Mouse (Mus musculus) embryonic facial prominence, embryonic 12.5 days (tissue): Measurements from ENCODE around the gene Stn1. TPM values are rescaled to one million over a fixed set of nuclear protein-coding genes. Genes with fewer than 3 reads are reported as not detected.

Source experiments
- ATAC-seq: fragments of 200-750 bp; cut with Nextera tagmentation; 2 replicates; pipeline ENCODE4 v1.8.0; 2017; ENCODE audit not compliant: insufficient number of reproducible peaks, insufficient read depth, low FRiP score, low TSS enrichment
- H3K27ac ChIP-seq: fragments of 300-500 bp; sonication (generic); 2 replicates; pipeline ENCODE4 v1.5.1; 2016; ENCODE audit warnings: mild to moderate bottlenecking
- H3K27me3 ChIP-seq: fragments of 300-500 bp; sonication (generic); 2 replicates; pipeline ENCODE4 v1.6.1; 2016; ENCODE audit warnings: mild to moderate bottlenecking, moderate library complexity
- H3K36me3 ChIP-seq: fragments of 300-500 bp; sonication (generic); 2 replicates; pipeline ENCODE4 v1.6.1; 2016; ENCODE audit warnings: mild to moderate bottlenecking
- H3K4me1 ChIP-seq: fragments of 300-500 bp; sonication (generic); 2 replicates; pipeline ENCODE4 v1.6.1; 2016
- H3K4me2 ChIP-seq: fragments of 300-500 bp; sonication (generic); replicated peaks from 2 replicates; pipeline ENCODE4 v1.6.1; 2016; ENCODE audit warnings: mild to moderate bottlenecking, moderate library complexity
- H3K4me3 ChIP-seq: fragments of 300-500 bp; sonication (generic); 2 replicates; pipeline ENCODE4 v1.5.1; 2016; ENCODE audit warnings: mild to moderate bottlenecking
- H3K9ac ChIP-seq: fragments of 300-500 bp; sonication (generic); 2 replicates; pipeline ENCODE4 v1.6.1; 2016; ENCODE audit warnings: mild to moderate bottlenecking, moderate library complexity
- H3K9me3 ChIP-seq: fragments of 300-500 bp; sonication (generic); 2 replicates; pipeline ENCODE4 v1.6.1; 2016; ENCODE audit warnings: mild to moderate bottlenecking, moderate library complexity
- WGBS: fragments of 180-500 bp; shearing (Covaris S2); methylation state at CpG from one replicate; pipeline ENCODE4 v1.1.7; 2016; 5-methylcytosine and 5-hydroxymethylcytosine counted together
- polyA plus RNA-seq: library from polyadenylated mRNA; unstranded; fragments of >200 nt; fragmentation: Nextera tagmentation; extraction: Ambion mirVana; gene quantifications from 2 replicates; pipeline ENCODE4 v1.2.1, GENCODE M21; 2016

The Stn1 gene
- polyA plus RNA-seq, 1 experiment from 2014 or later, result 58.5 TPM

DNA sequence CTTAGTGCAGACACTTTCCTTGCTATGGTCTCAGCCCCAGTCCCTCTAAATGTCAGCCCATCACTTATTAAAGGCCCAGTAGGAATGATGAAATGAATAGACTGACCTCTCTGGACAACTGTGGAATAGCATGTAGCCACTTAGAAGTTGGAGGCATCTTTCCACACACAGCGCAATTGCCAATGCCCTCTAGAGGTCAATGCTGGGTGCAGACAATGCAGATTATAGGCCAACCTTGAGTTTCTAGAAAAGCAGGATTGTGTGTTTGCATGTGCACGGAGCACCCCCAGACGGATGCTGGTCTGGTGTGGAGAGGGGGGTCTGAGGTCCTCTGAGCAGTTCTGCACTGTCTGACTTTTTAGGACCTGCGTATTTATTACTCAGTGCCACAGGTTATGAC, 33.7 kb downstream of the Stn1 start:
- ATAC-seq, result no peak
- Histone ChIP-seq H3K36me3 (0 out of 2 replicates have a peak, but pooled peaks cover 14% of the 10 kb centered on the region), H3K9me3 (no peaks in the 10 kb centered on the region), H3K27ac (no peak overlapping the region), H3K4me1 (peaks cover 12% of the 10 kb centered on the region), H3K4me3 (no peak overlapping the region), H3K4me2 (no peak overlapping the region), H3K9ac (no peak overlapping the region), H3K27me3 (no peaks in the 10 kb centered on the region)
- 64% methylated on average over 4 of the region's 4 CpGs for WGBS

DNA sequence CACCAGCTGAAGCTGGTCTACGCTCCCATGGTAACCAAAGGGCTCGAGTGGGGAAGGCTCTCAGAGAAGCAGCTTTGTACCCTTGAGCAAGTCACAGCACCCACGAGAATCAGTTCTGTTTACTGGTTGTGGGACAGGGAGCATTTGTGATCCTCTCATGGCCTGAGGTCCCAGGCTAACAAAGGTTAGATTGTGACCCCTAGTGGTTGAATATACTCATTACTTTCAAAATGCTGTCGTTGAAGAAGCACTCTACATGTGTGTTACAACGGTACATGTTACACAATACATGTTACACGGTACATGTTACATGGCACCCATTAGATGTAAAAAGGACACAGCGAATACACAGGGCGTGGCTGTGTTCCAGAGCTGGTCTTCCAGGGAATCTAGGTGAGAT, 34.7 kb downstream of the Stn1 start:
- Histone ChIP-seq H3K9me3 (no peaks in the 10 kb centered on the region), H3K36me3 (0 out of 2 replicates have a peak, but pooled peaks cover 14% of the 10 kb centered on the region), H3K4me1 (peaks cover 13% of the 10 kb centered on the region), H3K4me3 (no peak overlapping the region), H3K27ac (no peak overlapping the region), H3K9ac (no peak overlapping the region), H3K27me3 (no peaks in the 10 kb centered on the region), H3K4me2 (no peak overlapping the region)
- WGBS, result 77% methylated on average over 8 of the region's 8 CpGs
- ATAC-seq, result no peak

DNA sequence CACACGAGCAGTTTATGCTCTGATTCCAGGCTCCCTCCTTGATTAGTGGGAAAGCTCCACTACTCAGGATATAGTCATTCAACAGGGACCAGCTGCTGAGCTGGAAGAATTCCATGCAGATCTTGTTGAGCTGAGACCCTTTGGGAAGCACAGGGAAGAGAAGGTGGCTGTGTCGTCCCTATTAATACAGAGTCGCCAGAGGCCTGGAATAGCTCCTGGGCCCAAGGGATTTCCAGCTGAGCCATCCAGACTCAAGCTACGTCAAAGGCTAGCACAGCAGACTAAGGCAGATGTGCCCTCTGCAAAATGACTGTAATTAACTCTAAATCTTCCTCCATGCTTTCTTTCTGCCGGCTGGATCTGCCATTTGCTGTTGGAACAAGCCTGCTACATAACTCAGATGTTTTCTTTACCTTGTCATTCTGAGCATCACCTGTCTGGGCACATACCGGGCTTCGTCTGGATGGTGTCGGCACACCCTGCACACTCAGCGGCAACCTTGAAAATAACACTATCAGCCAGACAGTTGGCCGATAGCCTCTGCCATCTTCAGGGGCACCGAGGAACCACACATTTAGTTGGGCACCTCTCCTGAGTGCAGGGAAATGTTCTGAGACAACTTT, 36.8 kb downstream of the Stn1 start:
- 0 out of 2 replicates have a peak, but pooled peaks cover 11% of the 10 kb centered on the region for H3K36me3 ChIP-seq
- H3K9me3 ChIP-seq, result no peaks in the 10 kb centered on the region
- no peak overlapping the region for H3K9ac ChIP-seq
- H3K4me1 ChIP-seq, result peaks cover 13% of the 10 kb centered on the region
- no peaks in the 10 kb centered on the region for H3K27me3 ChIP-seq
- no peak overlapping the region for H3K4me3 ChIP-seq
- WGBS, result 71% methylated on average over 11 of the region's 11 CpGs
- H3K4me2 ChIP-seq, result no peak overlapping the region
- no peak for ATAC-seq
- 0 out of 2 replicates have a peak overlapping the region, but pooled peaks have one; percentile 23 for H3K27ac ChIP-seq

DNA sequence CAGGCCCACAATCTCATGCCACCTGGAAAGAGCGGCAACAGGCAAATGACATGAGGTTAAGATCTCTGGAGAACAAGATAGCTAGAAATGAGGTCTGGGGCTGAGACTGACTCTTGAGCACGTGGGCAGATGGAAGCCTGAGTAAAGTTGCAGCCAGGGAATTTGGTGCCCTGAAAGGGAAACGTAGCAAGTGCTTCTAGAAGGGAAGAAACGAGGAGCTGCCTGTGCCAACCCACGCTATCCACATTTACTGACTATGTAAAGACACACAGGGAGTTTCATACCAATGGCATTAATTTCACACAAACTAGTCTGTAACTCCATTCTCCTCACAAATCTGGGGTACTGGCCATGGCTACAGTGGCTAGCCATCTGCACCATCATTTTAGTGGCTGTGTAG, 37.5 kb downstream of the Stn1 start:
- Histone ChIP-seq H3K27me3 (no peaks in the 10 kb centered on the region), H3K9ac (no peak overlapping the region), H3K36me3 (0 out of 2 replicates have a peak, but pooled peaks cover 7% of the 10 kb centered on the region), H3K4me1 (peaks cover 13% of the 10 kb centered on the region), H3K4me3 (no peak overlapping the region), H3K27ac (peak overlapping the region; percentile 63), H3K4me2 (no peak overlapping the region), H3K9me3 (no peaks in the 10 kb centered on the region)
- 90% methylated on average over 5 of the region's 5 CpGs for WGBS
- ATAC-seq, result no peak

DNA sequence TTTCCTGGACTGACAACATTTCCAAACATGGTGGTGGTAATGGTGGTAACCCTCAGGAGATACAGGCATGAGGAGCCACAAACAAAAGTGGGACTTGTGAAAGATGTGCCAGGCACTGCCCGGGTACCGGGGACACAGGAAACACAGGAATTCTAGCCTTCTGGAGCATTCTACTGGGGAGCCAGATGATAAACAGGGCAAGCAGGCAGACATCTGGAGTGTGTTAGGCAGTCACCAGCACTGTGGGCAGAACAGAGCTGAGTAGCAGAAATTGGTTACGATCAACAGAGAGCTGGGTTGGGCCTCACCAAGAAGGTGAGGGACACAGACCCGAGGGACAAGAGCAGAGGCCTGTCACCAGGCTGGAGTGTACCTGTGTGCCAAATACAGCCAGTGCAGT, 38.4 kb downstream of the Stn1 start:
- peaks cover 13% of the 10 kb centered on the region for H3K4me1 ChIP-seq
- peak; percentile 70; the same call in 1 of the 2 replicates for ATAC-seq
- peak overlapping the region; percentile 63 for H3K27ac ChIP-seq
- H3K9me3 ChIP-seq, result no peaks in the 10 kb centered on the region
- WGBS, result 36% methylated on average over 4 of the region's 4 CpGs
- H3K9ac ChIP-seq, result no peak overlapping the region
- H3K27me3 ChIP-seq, result no peaks in the 10 kb centered on the region
- no peak overlapping the region for H3K4me3 ChIP-seq
- H3K4me2 ChIP-seq, result no peak overlapping the region
- H3K36me3 ChIP-seq, result 0 out of 2 replicates have a peak, but pooled peaks cover 5% of the 10 kb centered on the region

DNA sequence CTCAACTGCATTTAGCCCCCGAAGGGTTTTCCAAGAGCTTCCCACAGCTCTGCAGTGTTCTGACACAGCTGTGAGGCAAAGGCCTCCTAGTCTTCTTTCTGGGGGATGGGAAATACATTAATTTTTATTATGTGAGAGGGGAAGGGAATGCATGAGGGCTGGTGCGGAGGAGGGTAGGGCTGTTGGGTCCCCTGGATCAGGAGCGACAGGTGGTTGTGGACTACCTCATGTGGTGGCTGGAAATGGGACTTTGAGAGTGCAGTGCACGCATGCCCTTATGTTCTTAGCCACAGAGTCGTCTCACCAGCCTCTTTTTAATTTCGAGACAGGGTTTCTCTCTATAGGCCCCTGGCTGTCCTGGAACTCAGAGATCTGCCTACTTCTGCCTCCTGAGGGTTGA, 39.6 kb downstream of the Stn1 start:
- H3K27ac ChIP-seq, result no peak overlapping the region
- ATAC-seq, result no peak
- no peak overlapping the region for H3K9ac ChIP-seq
- H3K36me3 ChIP-seq, result 0 out of 2 replicates have a peak, but pooled peaks cover 5% of the 10 kb centered on the region
- peaks cover 13% of the 10 kb centered on the region for H3K4me1 ChIP-seq
- WGBS, result 87% methylated on average over 6 of the region's 6 CpGs
- no peak overlapping the region for H3K4me3 ChIP-seq
- no peaks in the 10 kb centered on the region for H3K9me3 ChIP-seq
- no peak overlapping the region for H3K4me2 ChIP-seq
- H3K27me3 ChIP-seq, result no peaks in the 10 kb centered on the region

DNA sequence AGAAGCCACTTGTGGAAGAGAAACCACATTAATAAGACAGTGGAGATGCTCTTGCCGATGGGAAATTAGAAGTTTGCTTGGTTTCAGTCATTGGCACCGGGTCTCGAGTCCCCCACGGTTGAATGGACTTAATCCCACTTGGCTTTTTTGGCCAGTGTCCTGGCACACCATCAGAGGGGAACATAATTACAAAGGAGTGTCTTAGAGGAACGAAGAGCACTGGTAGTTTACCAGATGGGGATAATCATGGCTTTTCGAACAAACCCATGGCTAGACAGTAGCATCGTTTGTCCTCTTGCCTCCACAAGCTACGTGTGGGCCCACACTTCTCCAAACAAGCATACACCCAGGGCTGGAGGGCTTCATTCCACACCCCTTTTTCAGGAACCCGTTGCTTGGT, 40.0 kb downstream of the Stn1 start:
- Histone ChIP-seq H3K4me1 (peaks cover 13% of the 10 kb centered on the region), H3K36me3 (0 out of 2 replicates have a peak, but pooled peaks cover 5% of the 10 kb centered on the region), H3K4me2 (no peak overlapping the region), H3K9ac (no peak overlapping the region), H3K27me3 (no peaks in the 10 kb centered on the region), H3K27ac (no peak overlapping the region), H3K9me3 (no peaks in the 10 kb centered on the region), H3K4me3 (no peak overlapping the region)
- WGBS, result 85% methylated on average over 9 of the region's 9 CpGs
- no peak for ATAC-seq

DNA sequence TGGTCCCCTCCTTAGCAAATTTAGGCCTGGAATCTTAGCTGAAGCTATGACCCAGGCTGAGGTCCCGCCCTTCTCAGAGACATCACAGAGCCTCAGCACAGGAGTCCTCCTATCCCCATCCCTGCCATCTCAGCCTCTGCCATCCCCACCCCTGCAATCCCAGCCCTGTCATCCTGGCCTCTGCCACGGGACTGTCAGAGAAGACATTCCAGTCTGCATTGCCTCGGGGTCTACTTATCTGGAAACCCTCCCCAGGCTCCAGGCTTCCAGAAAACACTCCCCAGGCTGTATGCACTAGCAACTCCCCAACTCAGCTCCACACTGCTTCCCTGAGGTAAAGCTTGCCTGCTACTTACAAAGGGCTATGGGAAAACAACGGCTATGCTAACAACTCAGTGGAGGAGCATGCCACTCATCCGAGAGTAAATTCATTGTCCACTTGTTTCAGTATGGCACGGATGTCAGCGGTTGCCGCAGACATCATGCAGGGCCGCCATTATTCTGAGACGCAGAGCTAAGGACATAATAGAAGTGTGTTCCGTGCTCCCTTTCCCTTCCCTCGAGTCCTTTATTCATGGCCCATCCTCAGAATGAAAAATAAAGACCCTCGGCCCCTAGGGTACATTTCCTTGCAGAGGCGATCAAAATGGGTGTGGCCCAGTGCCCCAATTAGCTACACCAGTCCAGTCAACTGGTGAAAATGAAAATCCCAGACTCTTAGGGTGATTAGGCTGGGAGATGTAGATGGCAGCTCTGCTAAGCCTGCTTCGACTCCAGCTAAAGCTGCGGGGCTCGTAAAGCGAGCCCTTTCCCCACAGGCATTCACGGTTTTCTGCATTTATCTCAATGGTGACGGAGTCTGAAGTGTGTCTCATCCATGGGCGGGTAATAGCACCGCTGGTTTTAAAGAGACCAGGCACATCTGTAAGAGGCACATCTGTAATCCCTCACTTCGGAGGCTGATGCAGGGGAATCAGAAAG, 44.0 kb downstream of the Stn1 start:
- Histone ChIP-seq H3K9me3 (no peaks in the 10 kb centered on the region), H3K4me2 (no peak overlapping the region), H3K27me3 (no peaks in the 10 kb centered on the region), H3K4me1 (no peaks in the 10 kb centered on the region), H3K36me3 (no peaks in the 10 kb centered on the region), H3K9ac (no peak overlapping the region), H3K27ac (no peak overlapping the region; the same call in 1 of the 2 replicates), H3K4me3 (no peak overlapping the region)
- ATAC-seq, result peak; percentile 47; the same call in 1 of the 2 replicates
- WGBS, result 69% methylated on average over 23 of the region's 23 CpGs

DNA sequence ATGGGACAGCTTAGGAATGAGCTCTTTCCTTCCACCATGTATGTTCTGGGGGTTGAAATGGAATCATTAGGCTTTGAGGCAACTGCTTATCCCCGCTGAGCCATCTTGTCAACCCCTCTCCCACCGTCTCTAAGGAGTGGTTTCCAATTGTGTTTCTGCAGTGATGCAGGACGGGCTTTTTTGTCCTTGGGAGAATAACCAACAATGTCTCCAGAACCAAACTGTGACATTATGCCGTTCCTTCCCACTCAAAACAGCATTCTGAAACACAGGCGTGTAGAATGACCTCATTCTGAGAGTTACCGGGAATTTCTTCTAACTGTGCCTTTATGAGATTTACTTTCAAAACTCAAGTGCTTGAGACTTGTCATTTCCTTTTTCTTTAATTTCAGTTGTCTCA, 44.9 kb downstream of the Stn1 start:
- Histone ChIP-seq H3K27me3 (no peaks in the 10 kb centered on the region), H3K36me3 (no peaks in the 10 kb centered on the region), H3K9me3 (no peaks in the 10 kb centered on the region), H3K4me2 (no peak overlapping the region), H3K27ac (no peak overlapping the region), H3K4me3 (no peak overlapping the region), H3K9ac (no peak overlapping the region), H3K4me1 (no peaks in the 10 kb centered on the region)
- WGBS, result 81% methylated on average over 6 of the region's 6 CpGs
- no peak for ATAC-seq

DNA sequence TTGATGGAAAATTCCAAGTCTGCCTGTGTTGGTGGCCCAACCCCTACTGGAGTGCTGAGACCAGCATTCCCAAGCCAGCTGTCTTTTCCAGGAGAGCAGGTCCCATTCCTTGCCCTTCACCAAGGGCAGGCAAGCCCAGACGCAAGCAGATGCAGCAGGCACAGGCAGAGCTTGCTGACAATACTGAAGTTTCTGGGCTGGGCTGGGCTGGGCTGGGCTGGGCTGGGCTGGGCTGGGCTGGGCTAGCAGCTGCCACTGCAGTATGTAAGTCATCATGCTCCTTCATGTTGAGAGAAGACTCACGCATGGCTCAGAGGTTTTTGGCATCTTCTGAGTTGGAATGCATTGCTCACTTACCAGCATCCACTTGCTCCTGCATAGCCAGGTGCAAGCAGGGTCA, 45.5 kb downstream of the Stn1 start:
- no peaks in the 10 kb centered on the region for H3K9me3 ChIP-seq
- no peaks in the 10 kb centered on the region for H3K27me3 ChIP-seq
- no peak overlapping the region for H3K4me2 ChIP-seq
- no peak overlapping the region for H3K9ac ChIP-seq
- H3K27ac ChIP-seq, result no peak overlapping the region
- H3K4me3 ChIP-seq, result no peak overlapping the region
- ATAC-seq, result no peak
- H3K4me1 ChIP-seq, result no peaks in the 10 kb centered on the region
- no peaks in the 10 kb centered on the region for H3K36me3 ChIP-seq
- WGBS, result 69% methylated on average over 2 of the region's 2 CpGs

DNA sequence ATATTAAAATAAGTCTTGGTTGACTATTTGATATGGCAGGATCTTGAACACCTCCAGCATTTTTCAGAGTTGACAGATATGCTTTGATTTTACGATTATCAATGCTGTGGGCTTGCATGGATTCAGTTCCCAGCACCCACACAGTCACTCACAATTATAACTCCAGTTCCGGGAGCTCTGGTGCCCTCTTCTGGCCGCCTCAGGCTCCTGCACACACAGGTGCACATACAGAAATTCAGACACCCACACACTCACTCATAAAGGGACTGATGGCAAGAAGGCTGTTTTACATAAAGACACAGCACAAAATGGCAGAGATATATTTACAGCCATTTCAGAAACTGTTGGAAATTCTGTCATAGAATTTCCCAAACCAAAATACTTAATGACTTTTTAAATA, 48.1 kb downstream of the Stn1 start:
- no peaks in the 10 kb centered on the region for H3K36me3 ChIP-seq
- no peaks in the 10 kb centered on the region for H3K9me3 ChIP-seq
- WGBS, result 89% methylated on average over 3 of the region's 3 CpGs
- ATAC-seq, result no peak
- no peaks in the 10 kb centered on the region for H3K27me3 ChIP-seq
- no peak overlapping the region for H3K9ac ChIP-seq
- H3K4me3 ChIP-seq, result no peak overlapping the region
- H3K4me2 ChIP-seq, result no peak overlapping the region
- 0 out of 2 replicates have a peak, but pooled peaks cover 3% of the 10 kb centered on the region for H3K4me1 ChIP-seq
- no peak overlapping the region for H3K27ac ChIP-seq

DNA sequence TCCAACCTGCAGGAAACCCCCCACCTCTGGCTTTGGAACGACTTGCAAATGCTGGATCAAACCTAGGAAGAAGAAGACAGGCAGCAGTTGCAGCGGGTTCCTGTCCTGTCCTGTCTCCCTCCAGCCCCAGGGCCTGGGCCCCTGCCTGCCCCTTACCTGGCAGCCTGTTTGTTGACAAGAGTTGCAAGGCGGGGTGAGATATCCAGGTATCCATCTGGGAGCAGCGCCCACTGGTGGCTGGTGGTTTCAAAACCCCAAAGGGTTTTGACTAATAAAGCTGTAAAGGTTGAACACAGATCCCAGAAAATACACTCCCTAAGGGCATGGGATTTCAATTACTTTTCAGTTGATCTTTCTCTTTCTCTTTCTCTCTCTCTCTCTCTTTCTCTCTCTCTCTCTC, 49.1 kb downstream of the Stn1 start:
- Histone ChIP-seq H3K4me1 (0 out of 2 replicates have a peak, but pooled peaks cover 3% of the 10 kb centered on the region), H3K9me3 (no peaks in the 10 kb centered on the region), H3K4me2 (no peak overlapping the region), H3K36me3 (no peaks in the 10 kb centered on the region), H3K27me3 (no peaks in the 10 kb centered on the region), H3K9ac (no peak overlapping the region), H3K4me3 (no peak overlapping the region), H3K27ac (no peak overlapping the region)
- WGBS, result 23% methylated on average over 4 of the region's 4 CpGs
- no peak for ATAC-seq
